Mouse (Mus musculus) hindbrain, postnatal 0 days (tissue): ENCODE data around the gene Eif2b1. TPM values are rescaled to one million over a fixed set of nuclear protein-coding genes. Genes with fewer than 3 reads are reported as not detected.

Experiments
- ATAC-seq: fragments of 200-750 bp; cut with Nextera tagmentation; 2 replicates; pipeline ENCODE4 v1.8.0; 2017; ENCODE audit warnings: mild to moderate bottlenecking, moderate TSS enrichment, moderate library complexity
- DNase-seq: peaks from one replicate; pipeline ENCODE4 v3.0.0-alpha.2; 2015; ENCODE audit warnings: low spot score
- H3K27ac ChIP-seq: fragments of 300-500 bp; sonication (generic); 2 replicates; pipeline ENCODE4 v1.5.1; 2014; ENCODE audit warnings: mild to moderate bottlenecking
- H3K27me3 ChIP-seq: fragments of 300-500 bp; sonication (generic); 2 replicates; pipeline ENCODE4 v1.6.1; 2014; ENCODE audit warnings: low read length, mixed read lengths; ENCODE audit not compliant: insufficient read depth
- H3K36me3 ChIP-seq: fragments of 300-500 bp; sonication (generic); 2 replicates; pipeline ENCODE4 v1.6.1; 2014; ENCODE audit warnings: low read length, mixed read lengths; ENCODE audit not compliant: insufficient read depth
- H3K4me1 ChIP-seq: fragments of 300-500 bp; sonication (generic); 2 replicates; pipeline ENCODE4 v1.6.1; 2014; ENCODE audit warnings: antibody characterized with exemption, low read length, mixed read lengths; ENCODE audit not compliant: insufficient read depth
- H3K4me2 ChIP-seq: fragments of 300-500 bp; sonication (generic); 2 replicates; pipeline ENCODE4 v1.6.1; 2014; ENCODE audit warnings: low read depth, mild to moderate bottlenecking, low read length, moderate library complexity, mixed read lengths
- H3K4me3 ChIP-seq: fragments of 300-500 bp; sonication (generic); 2 replicates; pipeline ENCODE4 v1.5.1; 2014; ENCODE audit warnings: low read length
- H3K9ac ChIP-seq: fragments of 300-500 bp; sonication (generic); replicated peaks from 2 replicates; pipeline ENCODE4 v1.6.1; 2014; ENCODE audit warnings: mild to moderate bottlenecking, low read length, moderate library complexity, mixed read lengths
- H3K9me3 ChIP-seq: fragments of 300-500 bp; sonication (generic); 2 replicates; pipeline ENCODE4 v1.6.1; 2016; ENCODE audit warnings: low read length, mixed read lengths
- CTCF ChIP-seq: IDR thresholded peaks from 2 replicates; pipeline ENCODE4 v1.5.1; 2016; ENCODE audit warnings: antibody characterized with exemption, control low read depth, low read depth
- WGBS: fragments of 180-500 bp; shearing (Covaris S2); extraction: QIAGEN DNeasy Blood & Tissue Kit; methylation state at CpG from one replicate; pipeline ENCODE4 v1.1.7; 2014; 5-methylcytosine and 5-hydroxymethylcytosine counted together
- polyA plus RNA-seq: library from polyadenylated mRNA; unstranded; fragments of >200 nt; fragmentation: Nextera tagmentation; extraction: Ambion mirVana; gene quantifications from 2 replicates; pipeline ENCODE4 v1.2.1, GENCODE M21; 2015
- total RNA-seq: library from RNA; depleted of rRNA; stranded (reverse); fragments of >200 nt; gene quantifications from 2 replicates; pipeline ENCODE4 v1.2.3, GENCODE M21; 2014; rRNA removed

Gene Eif2b1
- total and polyA plus RNA-seq, 2 experiments from 2014 or later = 31.7 to 56.8 TPM

DNA sequence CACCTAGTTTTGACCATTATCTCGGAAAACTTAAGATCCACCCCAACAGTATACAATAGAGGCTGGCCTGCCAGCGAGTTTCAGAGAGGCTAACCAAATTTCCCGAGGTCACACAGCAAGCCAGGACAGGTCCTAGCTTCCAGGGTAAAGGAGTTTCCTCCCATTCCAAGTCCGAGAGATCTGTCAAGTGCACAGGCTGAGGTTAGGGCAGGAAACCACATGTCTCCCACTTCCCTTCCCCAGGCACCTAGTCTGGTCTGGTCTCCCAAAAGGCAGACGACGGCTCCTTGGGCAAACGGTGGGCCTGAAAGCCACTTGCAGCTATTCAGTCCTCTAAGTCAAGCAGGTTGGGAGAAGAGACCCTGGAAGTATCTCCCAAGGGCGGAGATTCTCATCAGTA is 49.2 kb downstream of the Eif2b1 start:
- no peak for DNase-seq
- peak overlapping the region; percentile 70 for H3K4me2 ChIP-seq
- ATAC-seq = no peak
- no peak overlapping the region for H3K9ac ChIP-seq
- TF ChIP-seq CTCF = no peak
- H3K9me3 ChIP-seq = no peaks in the 10 kb centered on the region
- no peaks in the 10 kb centered on the region for H3K36me3 ChIP-seq
- H3K4me1 ChIP-seq = peaks cover 4% of the 10 kb centered on the region
- H3K4me3 ChIP-seq = peak overlapping the region; percentile 68
- H3K27me3 ChIP-seq = no peaks in the 10 kb centered on the region
- WGBS = 65% methylated on average over 8 of the region's 8 CpGs
- H3K27ac ChIP-seq = peak overlapping the region; percentile 46; the same call in 1 of the 2 replicates

DNA sequence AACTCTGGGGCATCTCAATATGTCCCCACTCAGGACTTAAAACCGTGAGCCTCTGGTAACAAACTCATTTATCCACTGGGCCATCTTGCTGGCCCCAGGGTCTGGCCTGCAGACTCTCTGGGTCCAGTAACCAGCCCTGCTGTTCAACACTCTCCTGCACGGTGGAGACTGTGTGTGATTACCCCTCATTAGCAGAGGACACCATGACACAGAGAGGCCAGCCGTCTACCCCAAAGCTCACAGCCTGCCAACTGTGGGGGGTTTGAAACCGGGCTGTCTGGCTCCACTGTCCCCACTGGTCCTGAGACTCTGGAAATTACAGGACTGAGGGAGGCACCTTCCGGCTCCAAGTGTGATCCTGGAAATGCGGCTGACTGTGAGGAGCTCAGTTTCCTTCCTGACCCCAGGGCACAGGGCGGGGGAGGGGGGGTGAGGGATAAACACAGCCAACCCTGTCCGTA is 49.7 kb downstream of the Eif2b1 start:
- Histone ChIP-seq H3K4me2 (peak overlapping the region; percentile 70), H3K36me3 (no peaks in the 10 kb centered on the region), H3K4me1 (peaks cover 4% of the 10 kb centered on the region), H3K9me3 (no peaks in the 10 kb centered on the region), H3K27ac (peak overlapping the region; percentile 46; the same call in 1 of the 2 replicates), H3K27me3 (no peaks in the 10 kb centered on the region), H3K9ac (no peak overlapping the region), H3K4me3 (0 out of 2 replicates have a peak overlapping the region, but pooled peaks have one; percentile 2)
- no peak for DNase-seq
- no peak for TF ChIP-seq CTCF
- 31% methylated on average over 8 of the region's 8 CpGs for WGBS
- no peak for ATAC-seq

DNA sequence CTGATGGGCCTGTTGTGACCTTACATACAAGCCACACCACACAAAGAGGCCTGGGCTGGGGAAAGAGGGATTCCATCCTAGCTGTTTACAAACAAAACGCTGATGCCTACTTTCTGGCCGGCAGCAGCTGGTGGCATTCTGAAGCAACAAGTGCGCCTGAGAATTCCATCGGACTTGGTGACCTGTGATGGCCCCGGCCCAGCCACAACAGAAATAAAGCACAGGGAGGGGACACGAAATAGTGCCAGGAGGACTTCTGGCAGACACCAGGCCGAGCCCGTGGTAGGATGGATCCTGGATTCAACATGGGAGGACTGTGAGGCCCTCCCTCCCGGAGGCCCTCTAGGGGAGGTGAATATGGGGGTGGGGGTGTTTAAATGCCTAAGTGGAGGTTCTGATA is 50.1 kb downstream of the Eif2b1 start:
- no peaks in the 10 kb centered on the region for H3K36me3 ChIP-seq
- peaks cover 4% of the 10 kb centered on the region for H3K4me1 ChIP-seq
- no peak for DNase-seq
- H3K9me3 ChIP-seq = no peaks in the 10 kb centered on the region
- 0 out of 2 replicates have a peak overlapping the region, but pooled peaks have one; percentile 2 for H3K4me3 ChIP-seq
- peak overlapping the region; percentile 50 for H3K27ac ChIP-seq
- 29% methylated on average over 9 of the region's 9 CpGs for WGBS
- H3K4me2 ChIP-seq = peak overlapping the region; percentile 70
- no peak for ATAC-seq
- 0 out of 2 replicates have a peak overlapping the region, but pooled peaks have one; percentile 3 for H3K9ac ChIP-seq
- H3K27me3 ChIP-seq = no peaks in the 10 kb centered on the region
- TF ChIP-seq CTCF = no peak

GRCm38 (mm10) chr5:124528351-124528750 is 50.6 kb downstream of the Eif2b1 start:
- H3K27me3 ChIP-seq = no peaks in the 10 kb centered on the region
- DNase-seq (no peak), ATAC-seq (no peak)
- 63% methylated on average over 4 of the region's 4 CpGs for WGBS
- peaks cover 4% of the 10 kb centered on the region for H3K4me1 ChIP-seq
- peak overlapping the region; percentile 70 for H3K4me2 ChIP-seq
- H3K36me3 ChIP-seq = no peaks in the 10 kb centered on the region
- TF ChIP-seq CTCF = no peak
- H3K9me3 ChIP-seq = no peaks in the 10 kb centered on the region
- 0 out of 2 replicates have a peak overlapping the region, but pooled peaks have one; percentile 3 for H3K9ac ChIP-seq
- peak overlapping the region; percentile 50; the same call in 1 of the 2 replicates for H3K27ac ChIP-seq
- H3K4me3 ChIP-seq = 0 out of 2 replicates have a peak overlapping the region, but pooled peaks have one; percentile 2

DNA sequence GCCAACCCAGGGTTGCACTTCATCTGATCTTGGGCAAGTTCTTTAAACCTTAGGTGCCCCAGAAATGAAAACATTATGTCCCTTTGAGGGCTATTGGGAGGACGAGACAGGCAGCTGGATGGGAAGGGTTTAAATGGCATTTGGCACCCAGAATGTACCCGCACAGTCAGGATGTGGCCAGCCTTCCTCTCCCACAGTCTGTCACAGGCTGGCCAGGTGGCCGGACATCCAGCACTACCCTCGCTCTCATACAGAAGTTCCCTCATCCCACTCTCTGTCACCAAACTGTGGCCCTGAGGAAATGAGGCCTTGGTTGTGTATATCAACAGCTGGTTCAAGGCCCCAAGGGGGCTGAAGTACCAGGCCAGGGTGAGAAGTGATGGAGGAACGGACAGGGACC is 54.0 kb downstream of the Eif2b1 start:
- H3K27me3 ChIP-seq = no peaks in the 10 kb centered on the region

DNA sequence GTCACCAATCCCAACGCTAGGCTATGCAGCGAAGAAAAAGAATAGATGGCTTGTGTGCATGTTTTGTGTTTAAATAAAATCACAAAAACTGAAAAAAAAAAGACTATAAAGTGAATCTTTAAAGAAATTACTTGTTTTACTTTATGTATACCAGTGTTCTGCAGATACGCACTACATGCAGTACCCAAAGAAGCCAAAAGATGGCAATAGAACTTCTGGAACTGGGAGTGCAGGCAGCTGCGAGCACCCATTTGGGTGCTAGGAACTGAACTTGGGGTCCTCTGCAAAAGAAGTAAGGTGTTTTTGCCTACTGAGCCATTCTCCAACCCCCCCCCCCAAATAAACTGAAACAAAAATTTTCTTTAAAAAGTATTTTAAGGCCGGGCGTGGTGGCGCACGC is 55.9 kb downstream of the Eif2b1 start:
- Histone ChIP-seq H3K36me3 (no peaks in the 10 kb centered on the region), H3K9me3 (no peaks in the 10 kb centered on the region), H3K4me1 (no peaks in the 10 kb centered on the region), H3K9ac (no peak overlapping the region), H3K4me3 (no peak overlapping the region), H3K4me2 (no peak overlapping the region), H3K27ac (no peak overlapping the region), H3K27me3 (no peaks in the 10 kb centered on the region)
- peak; percentile 47 for TF ChIP-seq CTCF
- ATAC-seq (no peak), DNase-seq (peak; percentile 33)
- 96% methylated on average over 8 of the region's 8 CpGs for WGBS

More for the DNA sequence above, 54.0 kb downstream of the Eif2b1 start:
- H3K27ac ChIP-seq = no peak overlapping the region
- no peak for DNase-seq
- H3K9ac ChIP-seq = no peak overlapping the region
- H3K36me3 ChIP-seq = no peaks in the 10 kb centered on the region
- H3K4me3 ChIP-seq = no peak overlapping the region
- H3K4me1 ChIP-seq = no peaks in the 10 kb centered on the region; the same call in 1 of the 2 replicates
- no peak overlapping the region for H3K4me2 ChIP-seq
- 94% methylated on average over 5 of the region's 5 CpGs for WGBS
- TF ChIP-seq CTCF = no peak
- H3K9me3 ChIP-seq = no peaks in the 10 kb centered on the region
- no peak for ATAC-seq

- no peak for DNase-seq
- Histone ChIP-seq H3K36me3 (no peaks in the 10 kb centered on the region), H3K4me1 (no peaks in the 10 kb centered on the region), H3K4me3 (no peak overlapping the region), H3K27me3 (no peaks in the 10 kb centered on the region), H3K27ac (no peak overlapping the region), H3K9ac (no peak overlapping the region), H3K9me3 (no peaks in the 10 kb centered on the region), H3K4me2 (no peak overlapping the region)
- TF ChIP-seq CTCF = no peak
- no peak for ATAC-seq
- 89% methylated on average over 4 of the region's 4 CpGs for WGBS
These were observed 57.3 kb downstream of the Eif2b1 start for GRCm38 (mm10) chr5:124521588-124521987.

Other genes starting within 250 kb of the Eif2b1 start
- 209 and 223 TPM in 2 replicates for gene Cdk2ap1, start 216.0 kb downstream of the Eif2b1 start, total RNA-seq
- 102 and 109 TPM in 2 replicates for gene Cdk2ap1, start 216.0 kb downstream of the Eif2b1 start, polyA plus RNA-seq
- gene Sbno1, start 153.1 kb downstream of the Eif2b1 start, total RNA-seq = 30.4 and 35.9 TPM in 2 replicates
- 71.0 and 73.6 TPM in 2 replicates for gene Sbno1, start 153.1 kb downstream of the Eif2b1 start, polyA plus RNA-seq
- 28.0 and 48.5 TPM in 2 replicates for gene Kmt5a, start 139.2 kb downstream of the Eif2b1 start, total RNA-seq
- 17.2 and 20.5 TPM in 2 replicates for gene Kmt5a, start 139.2 kb downstream of the Eif2b1 start, polyA plus RNA-seq
- 25.6 and 38.8 TPM in 2 replicates for gene Rilpl2, start 100.8 kb downstream of the Eif2b1 start, total RNA-seq
- 33.2 and 34.8 TPM in 2 replicates for gene Rilpl2, start 100.8 kb downstream of the Eif2b1 start, polyA plus RNA-seq
- gene Snrnp35, start 96.0 kb downstream of the Eif2b1 start, total RNA-seq = 4.0 and 17.2 TPM in 2 replicates
- gene Snrnp35, start 96.0 kb downstream of the Eif2b1 start, polyA plus RNA-seq = 13.9 and 17.3 TPM in 2 replicates
- 10.4 and 12.4 TPM in 2 replicates for gene Rilpl1, start 47.7 kb downstream of the Eif2b1 start, total RNA-seq
- 13.3 and 13.5 TPM in 2 replicates for gene Rilpl1, start 47.7 kb downstream of the Eif2b1 start, polyA plus RNA-seq
- 206 and 219 TPM in 2 replicates for gene Tmed2, start 38.4 kb downstream of the Eif2b1 start, total RNA-seq
- gene Tmed2, start 38.4 kb downstream of the Eif2b1 start, polyA plus RNA-seq = 329 and 332 TPM in 2 replicates
- gene Ddx55, start 26.3 kb downstream of the Eif2b1 start, total RNA-seq = 14.7 and 15.5 TPM in 2 replicates
- gene Ddx55, start 26.3 kb downstream of the Eif2b1 start, polyA plus RNA-seq = 22.1 and 22.9 TPM in 2 replicates
- gene Gtf2h3, start within 50 bp of the Eif2b1 start, total RNA-seq = 26.7 and 33.4 TPM in 2 replicates
- 27.5 and 32.1 TPM in 2 replicates for gene Gtf2h3, start within 50 bp of the Eif2b1 start, polyA plus RNA-seq
- 23.7 and 28.3 TPM in 2 replicates for gene Atp6v0a2, start 49.4 kb upstream of the Eif2b1 start, total RNA-seq
- gene Atp6v0a2, start 49.4 kb upstream of the Eif2b1 start, polyA plus RNA-seq = 25.9 and 27.6 TPM in 2 replicates
- gene Dnah10, start 146.0 kb upstream of the Eif2b1 start, total RNA-seq = 0.47 and 3.0 TPM in 2 replicates
- 0.11 and 0.31 TPM in 2 replicates for gene Dnah10, start 146.0 kb upstream of the Eif2b1 start, polyA plus RNA-seq